Mouse (Mus musculus) layer of hippocampus, adult 8-10 months (tissue): ENCODE measurements around the gene Cdcp1. TPM values are rescaled to one million over a fixed set of nuclear protein-coding genes. Genes with fewer than 3 reads are reported as not detected.

ENCODE experiments used
- DNase-seq, 2 experiments: peaks; one replicate each; pipeline ENCODE4 v3.0.0; 2022; ENCODE audit warnings: low spot score in 2 of 2
- total RNA-seq, 4 experiments: library from RNA; stranded (reverse); gene quantifications; 2 replicates each; pipeline ENCODE4 v1.2.4; 2022

Gene Cdcp1
- total RNA-seq, 4 experiments from 2014 or later, result 0.11 TPM; not detected in 3

GRCm38 (mm10) chr9:123213371-123213770, 2.5 kb downstream of the Cdcp1 start:
- no peak for DNase-seq

DNA sequence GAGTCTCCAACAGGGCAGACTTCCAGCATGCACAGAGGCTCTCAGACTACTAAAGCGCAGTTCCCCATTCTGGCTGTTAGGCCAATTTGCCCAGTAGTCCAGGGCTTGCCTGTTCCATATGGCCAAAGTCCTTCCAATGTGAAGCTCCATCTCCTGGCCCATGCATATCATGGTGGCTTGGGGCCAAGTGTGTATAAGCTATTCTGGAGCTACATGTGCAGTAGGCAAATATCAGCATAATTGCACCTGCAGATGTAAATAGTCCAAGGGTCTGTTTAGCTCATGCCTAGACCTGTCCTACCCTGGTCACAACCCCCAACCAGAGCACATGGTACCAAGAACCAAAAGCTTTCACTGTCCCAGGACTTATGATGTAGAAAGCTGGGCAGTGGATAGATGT, 7.9 kb downstream of the Cdcp1 start:
- no peak for DNase-seq

DNA sequence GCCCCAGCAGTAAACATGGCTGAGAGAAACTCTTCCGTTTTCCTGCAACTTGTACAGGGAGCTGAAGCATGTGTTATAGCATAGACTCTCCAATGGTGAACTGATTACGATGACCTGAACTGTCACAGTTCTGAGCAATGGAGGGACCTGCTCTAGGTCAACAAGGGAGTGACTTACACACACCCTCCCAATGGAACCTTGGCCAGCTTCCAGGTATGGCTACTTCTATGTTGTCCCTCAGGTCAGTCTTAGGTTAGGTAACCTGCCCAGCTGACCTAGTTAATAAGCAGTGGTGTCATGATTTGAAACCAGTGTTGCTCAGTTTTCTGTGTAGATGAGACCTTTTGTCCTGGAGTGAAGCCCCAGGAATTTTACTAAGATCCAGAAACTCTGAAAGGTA, 8.9 kb downstream of the Cdcp1 start:
- DNase-seq, result no peak

- DNase-seq, result no peak
Measured at GRCm38 (mm10) chr9:123206526-123206925, 9.3 kb downstream of the Cdcp1 start.

DNA sequence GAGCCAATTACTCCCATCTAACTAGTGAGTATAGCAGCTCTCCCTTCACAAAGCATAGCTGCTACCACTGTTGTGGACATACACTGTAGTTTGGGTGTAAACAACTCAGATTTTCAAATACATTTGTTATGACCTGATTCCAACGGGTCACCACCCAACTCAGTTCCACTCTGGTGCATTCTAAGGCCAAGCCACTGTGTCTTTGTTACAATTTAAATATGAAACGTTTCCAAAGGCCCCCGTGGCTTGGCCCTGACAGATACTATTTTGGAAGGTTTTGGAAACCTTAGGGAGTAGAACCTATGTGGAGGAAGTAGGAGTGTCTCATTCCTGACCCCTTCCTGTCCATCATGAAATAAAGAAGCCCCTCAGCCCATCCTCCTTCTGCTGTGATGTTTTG, 15.7 kb downstream of the Cdcp1 start:
- DNase-seq, result no peak

GRCm38 (mm10) chr9:123188271-123188670, 27.6 kb downstream of the Cdcp1 start:
- no peak for DNase-seq

GRCm38 (mm10) chr9:123187589-123187988, 28.2 kb downstream of the Cdcp1 start:
- no peak for DNase-seq

DNA sequence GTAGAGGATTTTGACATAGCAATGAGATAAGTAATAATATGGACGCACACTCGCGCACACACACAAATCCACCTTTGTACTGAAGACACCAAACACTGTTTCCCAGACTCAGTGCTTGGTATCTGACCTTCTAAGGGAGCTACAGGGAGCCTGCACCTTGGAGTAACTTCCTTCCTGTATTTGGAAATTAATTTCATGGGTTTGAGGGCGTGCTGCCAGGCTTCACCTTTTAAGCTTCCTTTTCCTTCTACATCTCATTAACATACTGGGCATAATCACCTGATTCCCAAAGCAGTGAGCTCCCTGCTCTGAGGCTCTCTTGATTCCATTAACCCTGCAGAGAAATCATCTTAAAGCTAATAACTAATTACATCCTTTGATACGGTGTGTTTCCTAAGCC, 29.7 kb downstream of the Cdcp1 start:
- no peak for DNase-seq

- DNase-seq, result no peak
Measured at GRCm38 (mm10) chr9:123185546-123185945, 30.3 kb downstream of the Cdcp1 start.

DNA sequence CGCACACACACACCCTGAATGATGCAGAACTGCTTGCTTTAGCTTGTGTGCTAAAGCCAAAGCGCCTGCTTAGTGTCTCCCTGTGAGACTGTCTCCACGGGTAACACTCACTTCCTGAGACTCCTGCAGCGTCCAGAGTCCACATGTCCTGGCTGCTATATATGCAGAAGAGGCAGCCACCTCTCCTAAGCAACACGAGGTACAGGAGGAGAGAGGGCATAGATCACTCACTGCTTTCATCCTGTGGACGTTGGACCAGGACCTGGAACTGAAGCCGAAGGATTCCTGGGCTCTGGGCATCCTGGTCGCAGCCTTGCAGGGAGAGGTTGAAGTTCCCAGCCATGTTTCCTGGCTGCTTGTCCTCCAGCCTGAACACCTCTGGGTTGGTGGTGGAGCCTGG, 32.6 kb downstream of the Cdcp1 start:
- DNase-seq, result no peak

DNA sequence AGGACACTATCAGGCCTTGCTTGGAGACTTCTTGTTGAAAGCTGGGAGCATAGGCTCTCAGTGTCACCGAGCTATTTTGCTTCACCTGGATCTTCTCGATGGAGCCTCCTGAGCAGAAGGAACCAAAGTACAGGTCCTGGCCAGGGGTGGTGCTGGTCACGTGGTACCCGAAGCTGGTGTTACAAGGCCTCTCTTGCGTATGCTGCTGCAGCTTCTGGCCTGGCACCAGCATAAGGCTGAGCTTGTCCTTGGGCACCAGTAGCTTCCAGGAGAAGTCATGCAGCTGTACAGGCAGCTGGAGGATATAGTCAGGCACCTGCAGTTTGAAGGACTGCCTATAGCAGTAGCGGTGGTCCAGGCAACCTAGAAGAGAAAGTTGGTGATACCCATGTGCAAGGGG, 35.8 kb downstream of the Cdcp1 start:
- no peak for DNase-seq

DNA sequence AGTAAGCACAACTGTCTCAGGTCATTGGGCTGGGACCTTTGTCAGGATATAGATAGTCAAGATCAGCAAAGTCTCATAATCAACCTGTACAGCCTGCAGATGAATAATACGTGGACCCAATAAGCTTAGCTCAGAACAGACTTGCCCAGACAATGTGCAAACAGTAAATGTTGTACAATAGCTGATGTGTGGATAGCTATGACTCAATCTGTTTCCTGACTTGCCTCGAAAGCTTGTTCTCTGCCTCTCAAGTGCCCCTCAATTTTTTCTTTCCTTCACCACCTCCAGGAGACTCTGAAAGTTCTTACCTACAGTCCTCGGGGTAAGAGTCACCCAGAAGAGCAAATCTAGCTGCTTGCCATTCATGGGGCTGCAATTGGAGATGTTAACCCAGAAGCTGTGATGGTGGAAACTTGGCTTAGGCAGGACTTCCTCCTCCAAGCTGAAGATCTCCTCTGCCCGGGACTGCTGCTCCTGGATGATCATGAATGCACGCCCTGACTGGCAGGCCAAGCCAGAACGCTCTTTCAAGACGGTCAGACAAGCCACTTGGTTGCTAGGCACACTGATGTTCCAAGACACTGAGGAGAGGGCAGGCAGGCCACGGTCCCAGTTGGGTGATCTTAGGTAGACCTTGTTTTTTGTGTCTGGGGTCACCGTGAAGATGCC, 38.3 kb downstream of the Cdcp1 start:
- no peak for DNase-seq

DNA sequence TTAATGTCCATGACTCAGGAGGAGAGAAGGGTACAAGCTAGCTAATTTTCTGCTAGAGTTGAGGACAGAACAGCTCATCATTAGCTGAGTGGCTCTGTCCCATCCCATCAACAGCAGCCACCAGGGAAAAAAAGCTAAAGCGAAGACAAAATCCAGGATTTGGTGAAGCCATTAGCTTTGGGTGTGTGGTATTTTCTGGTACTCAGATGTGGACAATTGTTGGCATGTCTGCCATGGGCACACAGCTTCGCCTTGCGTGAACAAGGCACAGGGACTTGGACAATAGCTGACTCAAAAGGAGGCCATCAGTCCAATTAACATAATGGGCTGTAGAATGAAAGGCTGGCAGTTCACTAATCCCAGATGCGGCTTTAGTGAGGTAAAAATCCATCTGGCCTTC, 41.5 kb downstream of the Cdcp1 start:
- DNase-seq, result no peak

DNA sequence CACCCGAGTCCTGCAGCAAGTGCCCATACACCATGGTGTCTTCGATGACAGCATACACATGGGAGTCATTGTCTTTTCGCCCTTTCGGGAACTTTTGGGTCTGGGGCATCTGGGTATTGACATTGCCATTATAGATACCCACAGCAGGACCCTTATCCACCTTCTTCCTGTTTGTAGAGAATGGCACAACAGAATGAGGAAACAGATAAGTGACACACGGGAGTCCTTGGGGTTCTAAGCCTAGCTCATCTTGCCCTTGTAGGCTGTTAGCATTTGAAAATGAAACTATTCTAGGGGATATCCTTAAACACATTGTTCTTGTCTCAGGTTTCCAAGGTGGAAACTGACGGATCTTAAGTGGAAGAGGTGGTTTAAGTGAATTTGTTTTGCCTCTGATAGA, 42.1 kb downstream of the Cdcp1 start:
- no peak for DNase-seq

- no peak for DNase-seq
Measured at GRCm38 (mm10) chr9:123165781-123166443, 49.9 kb downstream of the Cdcp1 start.

DNA sequence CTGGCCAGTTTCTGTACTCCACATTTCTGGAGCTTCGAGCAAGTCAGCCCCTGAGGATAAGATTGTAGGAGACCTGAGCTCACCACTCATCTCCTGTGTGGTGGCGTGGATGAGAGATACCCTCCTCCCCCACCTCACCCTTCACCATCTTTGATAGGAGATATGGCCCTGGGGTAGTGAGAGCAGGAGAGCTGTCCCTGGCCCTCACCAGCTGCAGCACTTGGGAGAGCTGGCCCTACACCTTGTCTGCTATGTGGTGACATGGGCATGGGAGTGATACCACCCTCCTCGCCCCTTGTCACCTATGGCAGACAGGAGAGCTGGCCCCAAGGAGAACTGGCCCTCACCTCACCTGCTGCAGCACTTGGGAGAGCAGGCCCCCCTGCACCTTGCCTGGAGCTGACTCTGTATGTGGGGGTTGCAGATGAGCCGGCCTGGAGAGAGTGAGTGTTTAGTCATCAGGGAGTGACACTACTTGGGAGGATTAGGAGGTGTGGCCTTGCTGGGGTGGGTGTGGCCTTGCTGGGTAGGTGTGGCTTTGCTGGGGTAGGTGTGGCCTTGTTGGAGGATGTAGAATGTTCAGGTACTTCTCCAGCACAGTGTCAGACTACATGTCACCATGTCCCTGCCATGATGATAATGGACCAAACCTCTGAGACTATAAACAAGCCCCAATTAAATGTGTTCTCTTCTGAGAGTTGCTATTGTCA, 52.7 kb downstream of the Cdcp1 start:
- no peak for DNase-seq

DNA sequence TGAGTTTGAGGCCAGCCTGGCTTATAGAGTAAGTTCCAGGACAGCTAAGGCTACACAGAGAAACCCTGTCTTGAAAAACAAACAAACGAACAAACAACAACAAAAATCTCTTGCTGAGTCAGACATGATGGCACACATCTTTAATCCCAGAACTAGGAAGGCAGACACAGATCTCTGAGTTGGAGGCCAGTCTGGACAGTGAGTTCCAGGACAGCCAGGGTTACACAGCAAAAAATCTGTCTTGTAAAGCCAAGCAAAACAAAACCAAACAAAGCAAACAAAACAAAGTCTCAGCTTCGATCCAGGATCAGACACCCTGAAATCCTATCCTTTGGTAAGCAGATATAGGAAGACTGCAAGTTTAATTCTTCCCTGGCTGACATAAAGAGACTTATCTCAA, 54.0 kb downstream of the Cdcp1 start:
- DNase-seq, result no peak

- DNase-seq, result peak; percentile 42 to 66
Measured at GRCm38 (mm10) chr9:123159330-123159729, 56.5 kb downstream of the Cdcp1 start.

DNA sequence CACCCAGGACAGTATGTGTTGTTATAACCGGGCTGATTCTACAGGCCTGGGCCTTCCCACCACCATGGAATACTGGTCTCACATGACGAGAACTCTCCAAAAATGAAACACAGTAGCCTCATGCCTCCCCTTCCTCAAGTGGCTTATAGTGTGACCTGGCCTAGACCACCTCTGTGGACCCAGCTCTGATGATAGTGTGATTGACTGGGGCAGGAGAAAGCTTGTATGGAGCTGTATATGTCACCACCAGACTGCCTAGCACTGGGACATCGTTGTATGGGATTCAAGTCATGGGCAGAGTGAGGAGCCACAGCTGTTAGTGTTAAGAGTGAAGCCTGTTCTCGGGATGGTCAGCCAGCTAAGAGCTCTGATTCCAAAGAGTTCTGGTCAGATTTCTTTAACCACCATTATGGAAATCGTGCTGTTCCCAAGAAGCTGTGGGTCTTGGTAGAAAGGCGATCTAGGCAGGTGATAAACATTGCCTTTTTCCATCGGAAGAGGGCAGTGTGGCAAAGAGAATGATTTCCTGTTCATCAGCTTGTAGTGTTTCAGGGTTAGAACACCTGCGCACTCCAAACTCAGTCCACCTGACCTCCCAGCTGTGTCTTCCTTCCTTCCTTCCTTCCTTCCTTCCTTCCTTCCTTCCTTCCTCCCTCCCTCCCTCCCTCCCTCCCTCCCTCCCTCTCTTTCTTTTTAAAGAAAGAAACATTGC, 57.6 kb downstream of the Cdcp1 start:
- no peak for DNase-seq

GRCm38 (mm10) chr9:123157699-123158098, 58.1 kb downstream of the Cdcp1 start:
- DNase-seq, result peak in 1 of 2 experiments; percentile 17

GRCm38 (mm10) chr9:123156910-123157361, 58.9 kb downstream of the Cdcp1 start:
- peak in 1 of 2 experiments; percentile 24 for DNase-seq

- no peak for DNase-seq
Measured at GRCm38 (mm10) chr9:123153121-123153520, 62.7 kb downstream of the Cdcp1 start.
